Mouse (Mus musculus) spleen, adult 18-20 months (tissue): ENCODE measurements around the gene Fam104a.

ENCODE experiments used
- DNase-seq, 2 experiments: peaks; one replicate each; pipeline ENCODE4 v3.0.0; 2022; ENCODE audit warnings: mixed read lengths in 2 of 2

Gene Fam104a

DNA sequence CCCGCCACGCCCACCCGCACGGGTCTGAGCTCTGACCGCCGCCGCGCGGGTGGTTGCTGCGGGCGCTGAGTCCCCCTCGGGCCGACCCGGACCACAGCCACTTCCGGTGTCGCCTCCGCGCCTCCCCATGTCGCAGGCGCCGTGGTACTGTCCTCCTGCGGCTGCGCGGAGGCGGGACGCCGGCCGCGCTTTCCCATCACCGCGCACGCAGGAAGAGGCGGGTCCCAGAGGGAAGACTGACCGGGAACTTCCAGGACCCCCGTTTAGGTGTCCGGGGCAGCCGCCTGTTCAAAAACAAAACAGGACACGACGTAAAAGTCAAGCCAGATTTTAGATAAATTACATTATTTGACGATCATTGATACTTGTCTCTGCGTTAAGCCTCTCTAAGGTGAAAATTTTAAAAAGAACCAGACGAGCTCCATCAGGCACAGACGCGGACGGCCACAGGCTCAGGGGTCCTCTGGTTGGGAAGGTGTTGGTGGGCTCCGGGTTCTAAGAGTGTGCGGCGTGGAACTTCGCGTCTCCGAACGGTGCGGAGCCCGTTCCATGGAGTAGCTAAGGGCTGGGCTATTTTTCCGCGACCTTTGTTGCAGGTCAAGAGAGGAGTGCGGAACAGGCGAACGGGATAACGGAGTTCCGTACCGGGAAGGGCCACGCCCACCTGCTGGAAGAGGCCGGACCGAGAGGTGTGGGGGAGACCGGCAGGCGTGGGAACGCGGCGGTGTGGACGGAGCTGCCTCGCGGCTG lies at the start of gene Fam104a, which contains the start of gene D11Wsu47e:
Gene Fam104a, minus strand, starts transcription at position 199 of the 750 bp plus-strand sequence.
Gene D11Wsu47e, plus strand, starts transcription at position 456 of the 750 bp plus-strand sequence.
- peak; percentile 93 to 96 for DNase-seq

DNA sequence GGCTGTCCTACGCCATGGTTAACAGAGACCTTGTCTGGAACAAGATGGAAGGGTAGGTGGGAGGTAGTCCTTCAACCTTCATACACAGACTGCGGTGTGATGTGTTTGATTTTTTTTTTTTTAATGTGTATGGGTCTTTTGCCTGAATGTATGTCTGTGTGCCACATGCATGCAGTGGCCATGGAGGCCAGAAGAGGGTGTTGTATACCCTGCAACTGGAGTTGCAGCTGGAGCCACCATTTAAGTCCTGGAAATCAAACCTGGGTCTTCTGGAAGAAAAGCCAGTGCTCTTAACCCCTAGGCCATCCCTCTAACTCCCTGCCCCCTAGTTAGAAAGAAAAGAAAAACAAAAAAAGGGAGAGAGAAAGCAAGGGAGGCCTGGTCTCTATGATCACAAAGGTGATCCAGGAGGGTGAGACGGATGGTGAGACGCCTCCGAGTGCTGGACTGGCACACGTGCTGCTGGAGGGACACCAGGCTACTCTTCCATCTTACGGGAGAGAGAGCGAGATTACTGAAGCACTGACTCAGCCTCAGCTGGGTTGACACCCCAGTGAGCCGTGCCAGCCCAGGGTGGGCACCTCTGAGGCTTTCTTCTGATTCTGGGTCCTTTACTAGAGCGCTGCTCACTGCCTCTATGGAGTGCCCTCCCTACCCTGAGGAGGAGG lies 48.1 kb upstream of the Fam104a start:
- no peak for DNase-seq

DNA sequence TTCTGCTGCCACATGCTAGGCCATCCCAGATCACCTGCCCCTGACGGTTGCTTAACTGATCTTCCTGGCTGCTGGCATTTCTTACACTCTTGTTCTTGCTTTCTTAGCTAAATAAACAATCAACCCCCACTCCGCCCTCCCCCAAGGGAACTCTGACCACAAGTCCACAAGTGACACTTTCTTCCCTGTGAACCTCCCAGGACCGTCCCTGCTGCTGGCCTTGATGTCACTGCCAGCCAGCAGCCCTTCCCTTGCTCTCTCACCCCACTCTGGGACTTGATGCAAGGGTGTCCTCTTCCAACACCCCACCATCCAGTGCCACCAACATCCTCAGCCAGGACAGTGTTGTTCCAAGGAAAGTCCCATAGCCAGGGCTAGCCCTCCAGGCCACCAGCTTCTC lies 46.9 kb upstream of the Fam104a start:
- DNase-seq, result no peak

DNA sequence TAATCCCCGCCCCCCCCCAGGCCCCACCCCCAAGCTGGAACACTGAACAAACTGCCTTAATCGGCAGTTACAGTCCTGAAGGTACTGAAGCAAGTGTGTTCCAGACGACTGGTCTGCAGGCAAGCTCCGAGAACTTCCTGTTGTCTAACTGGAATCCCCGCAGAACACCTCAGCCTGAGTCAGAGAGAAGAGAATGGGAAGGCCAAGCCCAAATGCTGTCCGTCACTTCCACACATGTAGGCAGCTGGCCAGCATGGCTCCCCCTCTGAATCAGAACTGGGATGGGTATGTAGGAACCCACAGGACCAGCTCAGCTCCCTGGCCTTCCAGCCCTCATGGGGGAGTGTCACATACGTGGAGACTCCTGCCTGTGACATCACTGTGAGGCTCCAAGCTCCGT lies 46.0 kb upstream of the Fam104a start:
- DNase-seq, result no peak

DNA sequence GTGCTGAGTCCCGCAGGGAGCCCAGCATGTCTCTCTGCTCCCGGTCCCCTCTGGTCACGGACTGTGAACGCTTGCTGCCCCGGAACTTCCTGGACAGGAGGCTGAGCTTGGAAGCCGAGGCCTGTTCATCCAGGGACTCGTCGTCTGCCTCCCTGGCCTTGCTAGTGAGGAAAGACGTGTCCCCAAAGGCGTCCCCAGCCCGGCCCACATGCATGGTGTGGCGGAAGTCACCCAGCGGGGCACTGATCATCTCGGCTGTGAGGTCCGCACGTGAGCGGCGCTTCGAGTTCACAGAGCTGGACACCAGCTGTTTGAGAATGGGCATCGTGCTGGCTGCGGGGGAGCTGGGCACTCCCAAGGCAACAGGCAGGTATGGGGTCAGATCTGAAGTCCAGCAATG lies 45.3 kb upstream of the Fam104a start:
- no peak for DNase-seq

DNA sequence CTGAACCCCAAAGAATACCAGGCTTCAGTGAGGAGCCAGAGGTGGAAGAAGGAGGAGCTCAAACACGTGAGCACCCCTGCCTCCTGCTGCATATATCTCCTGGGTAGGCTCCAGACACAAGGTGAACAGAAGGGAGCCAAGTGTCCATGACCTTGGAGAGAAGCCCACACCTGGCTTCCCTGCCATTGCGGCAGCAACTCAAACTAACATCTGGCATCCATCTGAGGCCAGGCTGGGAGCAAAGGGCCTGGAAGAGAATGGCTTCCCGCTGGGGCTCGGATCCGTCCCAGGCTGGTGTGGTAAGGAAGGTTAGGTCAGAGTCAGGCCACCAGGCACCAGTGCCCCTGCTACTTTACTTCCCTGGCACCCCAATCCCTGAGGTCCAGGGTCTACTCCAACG lies 44.0 kb upstream of the Fam104a start:
- DNase-seq, result no peak

DNA sequence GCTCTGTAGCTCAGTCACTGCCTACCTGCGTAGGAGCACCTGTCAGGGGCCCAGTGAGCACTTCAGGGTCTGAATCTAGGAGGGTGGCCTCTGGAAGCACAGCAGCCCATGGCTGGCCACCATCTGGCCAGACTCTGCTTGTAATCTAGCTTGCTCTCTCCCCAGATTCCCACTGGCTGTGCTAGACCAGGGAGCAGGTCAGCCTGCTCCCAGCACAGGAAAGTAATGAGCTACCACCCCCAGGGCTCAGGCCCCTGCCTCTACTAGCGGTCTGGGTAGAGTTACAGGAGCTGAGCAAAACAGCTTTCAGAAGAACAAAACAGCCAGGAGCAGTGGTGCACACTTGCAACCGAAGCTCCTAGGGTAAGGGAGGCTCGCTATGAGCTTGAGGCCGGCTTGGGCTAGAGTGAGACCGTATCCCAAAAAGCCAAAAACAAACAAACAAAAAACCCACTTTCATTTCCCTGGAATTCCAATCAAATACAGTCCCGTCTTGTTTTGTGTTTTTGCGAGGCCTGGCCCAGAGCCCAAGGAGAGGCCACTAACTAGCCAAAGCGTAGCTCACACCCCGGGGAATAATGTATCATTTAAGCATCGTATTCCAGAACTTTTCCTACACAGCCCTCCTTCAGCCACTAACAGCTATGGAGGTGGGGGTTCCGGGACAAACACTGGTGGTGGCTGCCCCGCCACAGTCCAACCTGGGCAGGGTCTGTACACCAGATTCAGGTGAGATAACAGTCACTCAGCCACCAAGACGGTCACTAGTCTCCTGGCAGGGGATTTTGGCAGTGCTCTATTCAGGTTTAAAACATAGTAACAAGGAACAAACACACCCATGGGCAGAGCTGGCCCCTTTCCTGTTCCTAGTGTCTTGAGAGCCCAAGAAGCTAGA lies 43.3 kb upstream of the Fam104a start:
- DNase-seq, result no peak

DNA sequence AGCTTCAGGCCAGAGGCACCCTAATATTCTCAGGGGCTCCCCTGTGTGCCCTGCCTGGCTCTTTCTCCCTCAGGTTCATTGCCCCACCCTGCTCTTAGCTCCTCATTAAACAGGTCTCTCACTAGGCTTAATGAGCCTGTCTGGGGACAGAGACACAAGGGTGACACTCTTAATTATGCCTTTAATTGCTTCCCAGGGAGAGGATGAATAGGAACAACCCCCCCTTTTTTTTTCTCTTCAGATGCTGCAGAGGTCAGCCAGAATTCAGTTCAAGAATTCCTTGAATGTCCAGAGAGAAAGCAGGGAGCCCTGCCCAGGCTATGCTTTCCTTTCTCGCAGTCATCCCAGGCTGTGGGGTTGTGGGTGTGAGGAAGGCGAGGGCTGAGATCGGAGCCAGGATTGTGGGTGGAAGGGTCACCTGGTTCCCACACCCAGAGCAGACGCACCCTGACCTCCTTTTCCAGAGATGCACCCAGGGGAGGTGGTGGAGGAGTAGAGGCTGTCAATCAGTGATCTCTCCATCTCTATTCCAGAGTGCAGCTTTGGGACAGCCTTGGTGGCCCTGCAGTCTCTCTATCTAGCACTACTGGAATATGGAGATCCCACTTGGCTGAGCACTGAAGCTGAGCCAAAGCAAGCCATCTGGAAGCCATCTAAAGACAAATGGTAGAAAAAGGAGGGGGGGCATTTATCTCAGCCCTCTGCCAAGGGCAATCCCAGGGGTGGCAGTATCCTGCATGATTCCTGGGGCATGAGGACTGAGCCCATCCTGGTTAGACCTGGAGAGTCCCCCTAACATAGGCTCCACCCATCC lies 41.5 kb upstream of the Fam104a start:
- DNase-seq, result no peak

DNA sequence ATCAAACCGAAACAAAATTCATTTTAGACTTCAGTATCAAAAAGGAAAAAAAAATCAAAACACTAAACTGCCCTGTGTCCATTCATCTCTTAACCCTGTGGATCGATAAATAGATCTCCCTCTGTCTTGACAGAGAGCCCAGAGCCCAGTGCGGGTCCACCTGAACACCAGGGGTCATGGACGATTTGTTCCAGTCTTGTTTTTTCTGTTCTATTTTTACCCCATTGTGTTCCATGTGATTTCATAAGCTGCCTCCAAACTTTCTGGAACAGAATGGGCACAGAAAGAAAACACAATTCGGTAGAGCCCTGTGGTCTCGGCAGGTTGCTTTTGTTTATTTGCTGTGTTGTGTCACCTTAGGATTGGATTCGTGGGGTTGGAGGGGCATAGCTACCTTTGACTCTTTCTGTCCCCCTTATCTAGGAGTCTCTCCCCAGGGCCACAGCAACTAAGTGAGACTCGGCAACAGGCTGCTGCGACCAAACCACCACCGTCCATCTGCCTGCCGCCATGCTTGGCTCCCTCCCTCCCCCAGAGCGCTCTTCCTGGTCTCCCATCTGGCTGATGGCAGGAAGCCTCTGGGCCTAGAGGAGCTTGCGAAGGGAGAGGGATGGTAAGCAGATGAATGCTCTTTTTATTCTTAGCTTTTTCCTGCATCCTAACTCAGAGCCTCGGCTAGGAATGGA lies 38.6 kb upstream of the Fam104a start:
- no peak for DNase-seq

DNA sequence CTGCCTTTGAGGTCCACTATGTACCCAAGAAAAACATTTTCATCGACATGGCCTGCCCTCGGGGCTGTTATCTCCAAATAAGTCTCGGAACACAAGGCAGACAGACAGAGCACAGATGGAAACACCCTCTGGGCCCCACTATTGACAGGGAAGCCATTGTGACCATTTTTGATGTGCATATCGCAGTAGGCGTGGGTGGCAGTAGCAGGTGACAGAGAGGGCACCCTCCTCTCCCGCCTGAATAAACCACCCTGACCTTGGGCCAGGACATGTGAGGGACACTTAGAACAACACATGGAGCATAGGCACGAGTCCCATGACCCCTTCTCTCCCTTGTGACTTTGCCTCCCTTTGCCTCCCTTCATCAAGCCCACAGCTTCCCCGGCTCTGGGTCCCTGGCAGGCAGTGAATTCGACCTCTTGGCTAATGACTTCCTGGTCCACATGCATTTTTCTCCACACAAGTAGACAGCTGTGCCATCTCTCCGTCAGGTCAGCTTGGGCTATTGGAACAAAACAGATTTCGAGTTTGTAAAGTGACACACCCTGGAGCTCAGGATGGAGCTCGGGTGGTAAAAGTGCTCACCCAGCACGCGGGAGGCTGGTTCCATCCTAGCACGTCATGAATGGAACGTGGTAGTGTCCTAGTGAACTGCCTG lies 33.9 kb upstream of the Fam104a start:
- no peak for DNase-seq

DNA sequence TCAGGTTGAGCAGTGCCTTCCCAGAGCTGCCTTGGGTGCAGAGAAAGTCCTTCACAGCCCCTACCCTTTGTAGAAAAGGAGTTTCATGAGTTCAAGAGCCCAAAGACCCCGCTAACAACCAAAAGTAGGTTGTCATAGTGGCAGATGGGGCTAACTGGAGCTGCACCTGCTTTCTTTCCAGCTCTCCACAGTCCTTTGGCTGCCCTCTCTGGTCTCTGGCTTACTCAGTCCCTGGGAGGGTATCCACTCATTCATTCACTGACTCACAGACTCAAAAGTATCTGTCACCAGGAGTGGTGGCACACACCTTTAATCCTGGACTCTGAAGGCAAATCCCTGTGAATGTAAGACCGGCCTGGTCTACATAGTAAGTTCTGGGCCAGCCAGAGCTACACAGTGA lies 32.2 kb upstream of the Fam104a start:
- DNase-seq, result no peak

DNA sequence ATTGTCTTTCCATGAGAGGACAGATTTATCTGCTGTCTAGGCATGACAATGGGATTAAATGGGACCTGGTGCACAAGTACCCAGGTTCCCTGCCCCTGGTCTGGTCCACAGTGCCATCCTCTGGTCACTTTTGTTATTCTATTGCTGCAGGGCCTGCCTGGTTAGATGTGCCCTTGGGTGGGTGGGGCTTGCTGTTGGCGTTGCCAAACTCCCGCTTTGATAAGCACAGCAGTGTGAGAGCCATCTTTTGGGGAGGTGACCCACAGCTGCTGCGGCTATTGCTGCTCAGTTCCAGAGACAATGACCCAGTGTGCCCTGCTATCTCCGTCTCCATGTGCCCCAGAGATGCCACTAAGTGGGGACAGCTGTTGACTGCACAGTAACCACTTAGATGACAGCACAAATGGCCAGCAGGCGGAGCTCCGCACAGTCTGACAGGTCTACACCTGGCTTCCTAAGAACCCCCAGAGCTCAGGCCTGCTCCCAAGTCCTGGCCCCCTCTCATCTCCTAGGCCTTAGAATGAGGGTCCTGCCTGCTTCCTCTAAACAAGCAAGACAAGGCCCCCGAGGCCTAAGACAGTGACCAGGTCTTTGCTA lies 31.2 kb upstream of the Fam104a start:
- no peak for DNase-seq

DNA sequence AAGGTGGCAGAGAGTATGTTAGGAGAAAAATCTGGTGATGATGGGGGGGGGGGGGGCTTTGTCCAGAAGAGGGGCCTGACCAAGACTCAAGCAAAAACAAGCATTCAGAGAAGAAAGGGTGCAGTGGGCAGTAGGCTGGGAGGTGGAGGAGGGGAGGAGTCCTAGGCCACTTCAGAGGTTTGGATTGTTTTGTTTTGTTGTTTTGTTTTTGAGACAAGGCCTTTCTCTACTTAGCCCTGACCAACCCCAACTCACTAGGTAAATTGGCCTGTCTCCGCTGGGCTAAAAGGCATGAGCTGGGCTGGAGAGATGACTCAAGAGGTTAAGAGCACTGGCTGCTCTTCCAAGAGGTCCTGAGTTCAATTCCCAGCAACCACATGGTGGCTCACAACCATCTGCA lies 27.1 kb upstream of the Fam104a start:
- no peak for DNase-seq

DNA sequence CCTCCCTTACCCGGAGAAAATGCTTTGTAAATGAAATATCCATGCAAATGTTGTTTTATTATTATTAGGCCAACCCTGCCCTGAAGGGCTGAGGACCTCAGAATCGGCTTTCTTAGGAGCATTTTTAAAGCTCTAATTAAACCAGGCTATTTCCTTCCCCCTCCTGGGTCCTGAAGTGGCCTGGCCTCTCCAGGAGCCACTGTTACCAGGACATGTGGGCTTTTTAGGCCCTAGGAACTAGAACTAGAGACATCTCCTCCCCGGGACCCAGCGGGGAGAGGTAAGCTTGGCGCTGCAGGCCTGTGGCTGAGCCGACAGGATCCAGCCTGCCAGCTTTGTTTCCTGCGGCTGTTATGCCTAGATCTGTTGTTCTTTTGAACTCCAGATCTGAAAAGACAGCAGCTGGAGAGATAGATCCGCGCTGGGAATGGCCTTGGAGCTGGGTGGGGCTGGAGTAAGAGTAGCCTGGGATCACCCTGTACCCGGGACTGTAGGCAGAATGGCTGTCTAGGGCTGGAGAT lies 26.4 kb upstream of the Fam104a start:
- no peak for DNase-seq

DNA sequence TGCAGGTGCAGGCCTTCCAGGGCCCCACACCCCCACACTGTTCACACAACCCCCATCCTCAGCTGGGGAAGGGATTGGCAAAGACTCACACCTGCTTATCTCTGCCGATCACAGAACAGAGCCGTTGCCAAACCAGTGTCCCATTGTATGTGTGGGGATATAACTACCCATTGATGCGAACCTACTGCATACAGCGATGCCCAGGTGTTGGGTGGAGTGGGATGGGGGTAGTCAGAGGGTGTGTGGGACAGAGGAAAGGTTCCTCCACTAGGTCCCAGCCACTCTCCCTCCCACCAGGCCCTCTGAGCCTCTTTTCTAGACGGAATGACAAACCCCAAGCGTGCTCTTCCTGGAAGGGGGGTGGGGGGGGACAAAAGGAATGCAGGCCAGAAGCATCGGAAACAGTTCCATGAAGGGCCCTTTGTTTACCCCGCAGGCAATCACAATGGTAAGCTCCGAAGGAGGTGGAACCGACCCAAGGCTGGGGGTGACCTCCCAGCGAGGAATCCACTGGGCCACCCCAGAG lies 25.8 kb upstream of the Fam104a start, which contains the start of gene Cpsf4l:
Gene Cpsf4l, minus strand, starts transcription at position 287 of the 526 bp plus-strand sequence.
- no peak for DNase-seq

DNA sequence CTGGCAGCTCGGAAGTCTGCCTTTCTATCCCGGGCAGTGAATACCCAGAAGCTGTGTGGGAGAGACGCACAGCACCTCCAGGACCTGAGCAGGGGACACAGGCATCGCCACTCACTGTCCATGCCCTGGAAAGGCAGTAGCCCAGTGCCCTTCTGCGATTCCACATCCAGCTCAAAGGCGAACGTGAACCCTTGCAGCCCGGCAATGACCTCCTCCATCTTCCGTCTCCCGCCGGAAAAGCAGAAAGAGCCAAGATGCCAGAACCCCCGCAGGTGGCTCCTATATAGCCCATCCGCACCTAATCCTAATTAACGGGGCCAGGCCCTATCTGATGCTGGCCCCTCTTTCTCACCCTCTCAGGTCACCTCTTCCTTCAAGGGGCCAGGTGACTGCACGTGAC lies 25.3 kb upstream of the Fam104a start:
- DNase-seq, result no peak

DNA sequence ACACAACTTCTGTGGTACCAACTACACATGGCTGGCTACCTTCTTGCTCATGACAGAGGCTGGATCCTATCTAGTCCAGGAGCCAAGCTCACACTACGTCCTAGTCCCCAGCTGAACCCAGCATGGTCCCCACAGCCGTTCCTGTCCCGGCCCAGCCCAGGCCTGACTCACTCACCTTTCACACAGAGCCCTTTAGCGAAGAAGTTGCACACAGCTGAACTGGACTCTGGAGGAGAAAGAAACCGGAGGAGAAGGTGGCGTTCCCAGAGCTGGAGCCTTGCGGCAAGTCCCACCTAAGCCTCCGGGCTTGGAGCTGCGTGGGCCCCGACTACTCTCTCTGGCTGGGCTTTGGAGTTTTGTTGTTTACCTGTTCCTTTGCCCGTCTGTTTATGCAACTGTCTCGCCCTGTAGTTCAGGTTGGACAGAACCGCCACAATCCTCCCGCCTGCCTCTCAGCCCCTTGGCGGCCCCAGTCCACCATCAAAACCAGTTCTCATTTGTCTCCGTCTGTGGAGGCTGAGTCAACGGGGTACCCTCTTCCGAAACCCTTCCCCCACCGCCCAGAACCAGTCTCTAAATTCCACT lies 24.8 kb upstream of the Fam104a start:
- DNase-seq, result no peak

DNA sequence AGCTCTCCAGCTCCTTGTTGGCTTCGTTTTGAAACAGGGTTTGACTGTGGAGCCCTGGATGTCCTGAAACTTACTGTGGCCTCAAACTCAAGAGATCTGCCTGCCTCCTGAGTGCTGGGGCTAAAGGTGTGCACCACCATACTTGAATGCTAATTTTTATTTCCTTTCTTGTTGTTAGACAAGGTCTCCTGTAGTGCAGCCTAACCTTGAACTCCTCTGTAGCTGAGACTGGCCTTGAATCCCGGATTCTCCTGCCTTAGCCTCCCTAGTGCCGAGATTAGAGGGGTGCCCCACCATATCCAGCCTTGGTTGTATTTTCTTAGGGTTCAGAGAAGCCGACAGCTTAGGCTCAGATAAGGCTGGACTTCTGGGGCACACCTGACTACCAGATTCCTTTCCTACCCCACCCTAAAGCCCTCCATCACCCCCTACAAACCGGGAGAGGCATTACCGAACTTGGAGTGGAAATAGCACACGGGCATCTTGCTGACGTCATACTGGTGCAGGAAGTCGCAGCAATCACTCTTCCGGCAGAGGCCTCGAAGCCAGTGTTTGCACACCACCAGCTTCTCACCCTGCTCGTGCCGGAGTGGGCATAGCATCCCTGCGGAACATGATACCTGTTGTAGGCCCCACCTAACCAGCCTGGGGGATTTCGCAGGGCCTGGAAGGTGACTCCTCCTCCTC lies 22.2 kb upstream of the Fam104a start:
- no peak for DNase-seq

DNA sequence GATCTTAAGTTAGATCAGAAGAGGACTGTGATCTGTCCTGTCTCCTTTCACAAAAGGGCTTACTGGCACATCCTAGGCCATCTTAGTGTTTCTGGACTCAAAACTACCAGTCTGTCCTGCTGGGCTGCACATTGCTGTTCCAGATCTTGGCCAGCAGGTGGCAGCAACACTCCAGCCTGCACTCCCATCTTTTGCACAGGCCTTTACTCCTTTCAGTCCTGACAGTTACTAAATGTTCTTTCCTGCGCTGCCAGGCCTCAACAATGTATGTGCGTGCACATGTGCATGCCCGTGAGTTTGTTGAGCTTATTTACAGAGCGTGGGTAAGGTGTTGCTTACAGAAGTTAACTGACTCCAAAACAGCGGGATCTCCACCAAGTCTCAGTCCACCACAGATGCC lies 19.8 kb upstream of the Fam104a start:
- peak; percentile 38 to 73 for DNase-seq
